Mouse (Mus musculus) retina, adult 2 months (tissue): ENCODE measurements around the gene Rprd1b.

Experiments
- DNase-seq: peaks from one replicate; pipeline ENCODE4 v3.0.0-alpha.2; 2012; ENCODE audit warnings: low read depth, low spot score

Rprd1b gene

DNA sequence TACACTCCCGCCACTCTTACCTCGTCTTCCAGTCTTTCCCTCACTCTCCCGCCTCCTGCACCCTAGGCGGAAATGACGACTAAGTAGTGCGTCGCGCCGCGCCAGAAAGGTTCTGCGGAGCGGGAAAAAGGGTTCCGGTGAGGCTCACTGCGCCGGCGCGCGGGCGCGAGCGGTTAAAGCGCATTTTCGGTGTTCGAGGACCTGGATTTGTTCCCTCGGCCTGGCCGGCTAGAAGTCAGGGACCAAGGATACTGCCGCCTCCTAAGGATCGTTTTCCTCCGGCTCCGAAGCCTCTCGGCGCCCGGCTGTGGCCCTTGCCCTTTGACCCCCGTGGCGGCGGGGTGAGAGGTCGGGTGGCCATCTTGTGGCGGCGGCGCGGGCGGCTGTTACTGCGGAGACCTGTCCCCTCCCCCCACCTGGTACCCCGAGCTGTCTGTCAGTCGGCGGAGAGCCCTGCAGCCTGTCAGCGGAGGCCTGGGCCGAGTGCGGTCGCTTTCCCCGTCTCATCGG, at the start of gene Rprd1b, which contains the start of gene Tti1:
Rprd1b (plus strand) TSS at position 144 of the 510 bp plus-strand sequence.
Tti1 (minus strand) TSS at position 80 of the 510 bp plus-strand sequence.
- DNase-seq: peak; percentile 89

DNA sequence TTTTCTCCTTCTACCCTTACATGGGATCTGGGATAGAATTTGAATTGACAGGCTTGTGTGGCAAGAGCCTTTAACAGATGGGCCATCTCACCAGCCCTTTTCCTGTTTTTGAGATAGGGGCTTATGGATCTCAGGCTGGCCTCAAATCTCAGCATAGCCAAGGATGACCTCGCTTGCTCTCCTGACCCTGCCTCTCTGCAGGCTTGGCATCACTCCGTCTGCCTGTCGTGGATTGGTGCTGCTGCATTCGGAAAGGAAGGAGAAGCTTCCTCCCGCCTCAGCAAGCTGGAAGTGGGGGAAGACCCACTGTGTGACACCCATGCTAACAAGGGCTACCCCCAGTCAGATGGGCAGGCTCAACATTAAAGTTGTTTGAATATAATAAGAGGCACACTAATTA, 49.1 kb upstream of the Rprd1b start:
- DNase-seq: no peak

DNA sequence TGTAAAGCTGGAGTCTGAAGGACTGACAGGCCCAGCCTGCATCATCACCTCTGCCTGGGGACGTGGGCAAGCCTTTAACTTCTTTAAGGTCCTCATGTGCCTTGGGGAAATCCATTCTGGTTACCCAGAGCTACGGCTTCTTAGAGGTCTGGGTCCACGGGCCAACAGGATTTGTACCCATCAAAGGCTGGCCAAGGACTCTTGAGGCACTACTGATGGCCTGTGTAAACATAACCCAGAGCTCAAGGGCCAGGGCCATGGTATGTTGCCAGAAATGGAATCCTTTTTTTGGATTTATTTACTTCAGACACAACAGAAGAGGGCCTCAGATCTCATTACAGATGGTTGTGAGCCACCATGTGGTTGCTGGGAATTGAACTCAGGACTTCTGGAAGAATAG, 45.6 kb upstream of the Rprd1b start:
- DNase-seq: no peak

DNA sequence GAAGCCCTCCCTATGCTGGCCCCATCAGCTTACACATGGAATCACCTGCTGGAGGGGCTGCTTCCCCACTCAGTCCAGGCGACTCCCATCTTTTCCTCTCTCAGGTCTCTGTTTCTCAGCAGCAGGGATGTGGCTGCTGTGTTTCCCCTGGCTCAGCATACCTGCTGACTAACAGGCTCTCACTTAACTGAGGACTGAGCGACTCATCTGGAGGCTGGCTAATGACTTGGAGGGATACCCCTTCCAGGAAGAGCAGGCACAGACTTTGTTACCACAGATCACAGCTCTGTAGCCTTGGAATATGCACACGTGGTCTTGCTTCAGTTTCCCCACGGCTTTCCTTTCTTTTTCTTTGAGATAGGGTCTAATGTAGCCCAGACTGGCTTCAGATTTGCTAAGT, 45.0 kb upstream of the Rprd1b start:
- no peak for DNase-seq

DNA sequence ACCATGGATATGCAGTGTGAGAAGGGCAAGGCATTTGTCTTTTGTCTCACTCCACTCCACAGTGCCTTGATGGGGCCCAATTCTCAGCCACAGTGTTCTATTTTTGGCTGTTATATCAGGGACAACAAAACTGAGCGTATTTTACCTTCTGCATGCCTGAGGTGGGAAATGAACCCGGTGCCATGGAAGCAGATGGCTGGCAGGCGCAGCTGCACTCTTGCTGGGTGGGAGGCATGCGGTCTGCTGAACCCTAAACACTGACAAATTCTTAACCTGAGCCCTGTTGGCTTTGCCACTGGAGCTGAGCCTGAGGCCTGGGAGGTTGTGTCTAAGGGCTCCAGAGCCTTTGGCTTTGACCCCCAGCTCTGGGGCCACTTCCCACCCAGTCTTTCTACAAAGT, 42.7 kb upstream of the Rprd1b start:
- DNase-seq: no peak

DNA sequence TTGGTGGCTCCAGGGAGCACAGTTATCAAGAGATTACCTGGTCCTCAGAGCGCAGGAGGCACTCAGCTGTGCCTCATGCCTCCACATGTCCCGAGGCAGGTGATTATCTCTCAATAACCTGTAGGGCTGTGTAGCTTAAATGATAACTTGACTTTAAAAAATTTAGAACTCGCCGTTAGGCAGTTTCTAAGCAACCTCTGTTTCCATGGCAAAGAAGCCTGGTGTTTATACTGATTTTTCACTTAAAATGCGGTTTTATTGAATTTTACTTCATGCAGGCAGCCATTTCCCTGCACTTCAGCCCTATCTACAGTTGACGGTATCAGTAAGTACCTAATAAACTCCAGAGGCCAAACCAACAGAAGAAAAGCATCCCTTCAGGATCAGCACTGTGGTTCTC, 42.1 kb upstream of the Rprd1b start:
- DNase-seq: no peak

DNA sequence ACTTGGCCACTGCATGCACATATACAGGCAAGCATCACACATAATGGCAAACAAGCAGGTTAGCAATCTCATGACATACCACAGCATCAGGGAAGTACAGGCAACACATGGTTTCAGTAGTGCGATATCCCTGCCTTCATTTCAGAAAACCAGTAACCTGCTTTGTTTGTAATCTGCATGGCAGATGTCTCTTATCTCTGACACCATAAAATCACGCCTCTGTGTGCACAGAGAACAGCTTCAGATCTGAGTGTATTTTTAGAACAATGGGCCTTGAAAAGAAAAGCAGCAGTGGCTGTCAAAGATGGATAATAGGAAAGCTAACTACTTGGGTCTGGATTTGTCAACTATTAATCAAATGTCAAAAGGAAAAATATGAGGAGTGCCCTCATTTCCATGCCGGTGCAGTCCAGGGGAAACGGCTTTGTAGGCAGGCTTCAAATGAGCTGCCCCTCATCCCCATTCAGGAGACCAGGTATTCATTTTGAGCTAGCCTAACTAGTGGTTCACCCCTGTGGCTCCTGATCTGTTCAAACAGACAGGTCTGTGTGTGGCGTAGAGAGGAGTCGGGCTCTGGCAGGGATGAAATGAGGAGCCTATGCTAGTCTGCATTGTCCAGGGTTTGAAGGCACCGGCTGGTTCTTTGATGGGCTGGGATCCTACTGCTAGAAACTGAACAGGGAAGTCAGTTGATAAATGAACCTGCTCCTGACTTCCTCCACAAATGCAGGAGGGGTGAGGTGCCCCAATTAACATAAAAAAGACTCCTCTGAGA, 39.7 kb upstream of the Rprd1b start:
- no peak for DNase-seq

DNA sequence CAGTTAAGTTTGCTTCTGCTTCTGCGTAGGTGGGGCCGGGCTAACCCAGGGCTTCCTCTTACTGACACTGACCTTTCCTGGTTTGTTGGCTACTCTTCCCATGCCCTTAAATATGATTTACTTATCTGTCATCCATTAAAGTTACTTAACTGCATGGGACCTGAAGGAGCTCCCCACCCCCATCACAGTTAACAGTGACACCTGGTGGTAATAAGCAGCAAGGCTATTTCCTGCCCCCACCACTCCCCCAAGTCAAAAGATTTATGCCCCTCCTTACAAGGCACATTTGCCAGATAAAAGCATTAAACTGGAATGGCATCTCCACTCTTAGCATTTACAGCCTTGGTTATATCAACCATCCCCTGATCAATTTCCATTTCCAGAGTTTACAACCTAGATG, 38.4 kb upstream of the Rprd1b start:
- peak; percentile 25 for DNase-seq

DNA sequence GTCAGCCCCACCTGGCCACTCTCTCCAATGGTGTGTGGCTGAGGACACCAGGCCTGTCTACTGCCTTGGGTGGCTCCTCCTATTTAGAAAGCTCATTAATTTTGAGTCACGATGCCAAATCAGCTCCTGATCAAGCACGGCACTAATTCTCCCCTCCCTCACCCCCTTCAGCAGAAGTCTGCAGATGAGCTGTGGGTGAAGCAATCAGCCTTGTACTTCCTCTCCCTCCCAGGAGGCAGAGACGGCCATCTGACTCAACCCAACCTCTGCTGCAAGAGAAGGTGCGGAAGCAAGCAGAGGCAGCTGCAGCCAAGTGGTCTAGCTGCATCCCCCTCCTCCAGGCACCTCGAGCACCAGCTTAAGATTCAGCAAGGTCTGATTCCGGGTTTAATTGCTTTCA, 37.3 kb upstream of the Rprd1b start:
- no peak for DNase-seq

DNA sequence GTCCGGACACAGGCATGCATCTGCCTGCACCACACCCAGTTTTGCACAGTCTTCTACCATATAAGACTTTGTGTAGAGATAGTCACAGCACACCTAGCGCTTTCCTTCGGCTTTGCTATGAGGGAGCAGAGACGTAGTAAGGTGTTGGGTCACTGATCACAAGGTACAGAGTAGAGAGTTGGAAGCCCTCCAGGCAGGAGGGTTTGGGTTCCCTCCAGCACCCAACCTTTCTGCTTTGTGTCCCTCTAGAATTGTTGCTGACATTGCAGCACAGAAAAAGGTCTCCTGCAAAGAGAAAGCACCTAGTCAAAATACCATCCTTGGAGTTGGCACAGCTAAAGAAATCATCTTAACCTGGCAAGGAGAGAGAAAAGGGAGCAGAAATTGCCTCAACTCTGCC, 35.8 kb upstream of the Rprd1b start:
- DNase-seq: no peak

DNA sequence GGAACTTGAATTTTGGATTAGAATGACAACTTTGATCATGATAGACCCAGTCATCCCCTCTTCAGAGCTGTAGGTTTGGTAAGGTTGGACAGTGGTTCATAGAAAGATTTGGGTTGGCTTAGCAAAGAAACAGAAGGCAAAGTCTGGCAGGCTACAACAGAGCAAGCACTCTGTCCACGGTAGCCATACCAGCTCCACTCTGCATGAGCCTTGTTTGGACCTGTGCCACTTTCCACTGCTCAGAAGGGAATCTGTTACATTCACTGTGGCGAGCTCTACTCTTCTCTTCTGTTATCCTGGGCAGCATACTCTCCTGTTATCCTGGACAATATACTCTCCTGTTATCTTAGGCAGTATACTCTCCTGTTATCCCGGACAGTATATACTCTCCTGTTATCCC, 29.5 kb upstream of the Rprd1b start:
- no peak for DNase-seq

DNA sequence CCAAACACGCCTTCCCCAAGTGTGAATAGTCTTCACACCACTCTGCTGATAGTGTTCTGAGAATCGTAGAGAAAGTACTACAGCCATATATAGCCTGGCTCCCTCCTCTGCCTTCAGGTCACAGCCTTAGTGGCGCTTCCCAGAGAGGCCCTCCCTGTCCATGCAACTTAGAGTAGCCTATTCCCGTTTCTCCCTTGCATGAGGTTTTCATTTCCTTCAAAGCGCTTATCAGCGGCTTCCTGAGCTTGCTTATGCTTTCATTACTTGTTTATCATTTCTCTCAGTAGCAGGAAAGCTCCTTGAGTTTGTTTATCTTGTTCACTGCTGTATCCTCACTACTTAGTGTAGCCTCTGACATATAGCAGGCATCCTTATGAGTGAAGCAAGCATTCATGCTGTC, 23.7 kb upstream of the Rprd1b start:
- DNase-seq: no peak

DNA sequence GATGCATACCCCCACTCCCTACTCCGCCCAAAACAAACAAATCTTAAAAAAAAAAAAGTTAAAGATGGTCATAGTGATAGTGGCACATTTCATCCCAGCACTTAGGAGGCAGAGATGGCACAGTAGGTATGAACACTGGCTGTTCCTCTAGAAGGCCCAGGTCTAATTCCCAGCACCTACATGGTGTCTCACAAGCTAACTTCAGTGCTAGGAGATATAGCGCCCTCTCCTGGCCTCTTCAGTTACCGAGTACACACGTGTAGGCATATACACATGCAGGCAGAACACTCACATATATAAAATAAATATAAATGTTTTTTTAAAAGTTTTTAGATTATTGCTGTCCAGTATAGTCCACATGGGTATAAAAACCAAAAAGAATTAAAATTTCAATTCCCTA, 22.7 kb upstream of the Rprd1b start:
- no peak for DNase-seq

DNA sequence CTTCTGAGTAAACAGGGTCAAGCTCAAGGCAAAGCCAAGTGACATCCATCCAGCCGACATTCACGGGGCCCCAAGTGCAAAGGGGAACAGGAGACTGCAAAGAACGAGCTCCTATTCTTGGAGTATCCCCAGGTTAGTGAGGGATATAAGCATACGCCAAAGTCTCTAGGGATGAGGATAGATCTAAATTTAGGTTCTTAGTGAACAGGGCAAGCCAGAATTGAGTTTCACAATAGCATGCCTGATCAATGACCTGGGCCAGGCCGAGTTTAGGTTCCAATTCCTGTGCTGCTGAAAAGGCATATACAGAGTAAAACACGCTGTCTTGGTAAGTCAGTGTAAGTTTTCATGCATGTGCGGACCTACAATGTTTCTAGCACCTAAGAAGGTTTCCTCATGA, 18.9 kb upstream of the Rprd1b start:
- no peak for DNase-seq

DNA sequence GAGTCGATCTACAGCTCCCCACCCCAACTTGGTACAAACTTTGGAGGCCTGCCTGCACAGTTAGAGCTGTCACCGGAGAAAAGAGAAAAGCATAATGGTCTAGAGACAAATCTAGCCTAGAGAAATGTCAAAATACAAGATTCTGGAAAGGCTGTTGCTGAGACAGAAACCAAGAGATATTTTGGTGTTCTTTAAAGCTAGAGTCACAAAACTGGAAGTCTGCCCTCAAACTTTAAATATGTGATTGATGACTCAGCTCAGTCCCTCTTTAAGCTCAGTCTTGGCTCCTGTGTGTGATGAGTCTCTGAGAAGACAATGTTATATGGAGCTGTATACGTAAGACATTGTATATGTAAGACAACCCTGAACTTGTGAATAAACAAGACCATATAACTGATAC, 15.7 kb upstream of the Rprd1b start:
- no peak for DNase-seq

DNA sequence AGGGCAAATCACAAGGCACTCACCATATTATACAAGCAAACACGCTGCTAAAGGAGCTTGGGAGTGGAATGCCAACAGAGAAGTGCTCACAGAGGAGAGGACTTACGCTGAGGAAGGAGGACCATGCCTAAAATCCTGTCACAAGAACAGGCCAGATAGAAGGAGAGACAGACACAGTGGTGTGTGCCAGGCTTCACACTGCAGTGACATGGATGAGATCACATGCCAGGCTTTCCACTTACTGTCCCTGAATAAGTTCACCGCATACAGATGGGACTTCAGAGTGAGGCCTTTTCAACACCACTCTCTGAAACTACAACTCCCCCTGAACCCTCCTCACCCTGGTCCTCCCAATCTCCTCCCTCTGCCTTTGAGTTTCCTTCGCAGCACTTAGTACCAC, 11.0 kb upstream of the Rprd1b start:
- DNase-seq: no peak

DNA sequence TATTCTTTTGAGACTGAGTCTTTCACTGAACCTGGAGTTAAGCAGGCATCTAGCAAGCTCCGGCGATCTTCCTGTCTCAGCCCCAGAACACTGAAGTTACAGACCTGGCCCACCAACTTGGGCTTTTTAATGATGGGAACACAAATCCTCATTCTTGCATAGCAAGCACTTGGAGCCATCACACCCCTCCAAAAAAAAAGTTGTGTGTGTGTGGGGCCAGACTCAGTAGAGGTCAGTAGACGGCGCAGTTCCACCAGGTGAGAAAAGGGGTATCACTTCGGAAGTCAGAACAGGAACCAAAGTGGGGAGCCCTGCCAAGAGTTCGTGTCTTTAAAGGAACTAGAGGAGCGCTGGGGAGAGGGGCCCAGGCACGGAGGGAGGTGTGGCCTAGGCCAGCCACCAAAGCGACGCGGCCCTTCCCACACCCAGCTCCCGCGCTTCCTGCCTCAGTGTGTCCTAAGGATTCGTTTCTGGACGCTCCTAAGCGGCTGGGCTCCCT, 393 bp upstream of the Rprd1b start:
- no peak for DNase-seq

DNA sequence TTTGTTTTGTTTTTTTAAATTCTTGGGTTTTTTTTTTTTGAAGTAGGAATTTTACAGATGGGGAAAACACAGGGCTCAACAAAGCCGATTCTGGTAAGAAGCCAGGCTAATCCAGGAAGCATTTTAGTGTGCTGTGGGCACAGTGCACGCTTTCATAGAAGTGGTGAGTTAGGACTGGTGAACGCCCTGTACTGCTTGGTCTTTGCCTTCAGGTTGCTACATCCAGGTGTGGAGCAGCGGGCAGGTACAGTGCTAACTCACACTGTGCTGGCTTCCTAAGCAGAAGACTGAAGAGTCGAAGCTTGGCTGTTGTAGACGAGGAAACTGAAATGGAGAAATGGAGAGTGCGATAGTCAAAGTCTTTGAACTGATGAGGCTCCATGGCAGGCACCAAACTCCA, 1.7 kb downstream of the Rprd1b start:
- no peak for DNase-seq

DNA sequence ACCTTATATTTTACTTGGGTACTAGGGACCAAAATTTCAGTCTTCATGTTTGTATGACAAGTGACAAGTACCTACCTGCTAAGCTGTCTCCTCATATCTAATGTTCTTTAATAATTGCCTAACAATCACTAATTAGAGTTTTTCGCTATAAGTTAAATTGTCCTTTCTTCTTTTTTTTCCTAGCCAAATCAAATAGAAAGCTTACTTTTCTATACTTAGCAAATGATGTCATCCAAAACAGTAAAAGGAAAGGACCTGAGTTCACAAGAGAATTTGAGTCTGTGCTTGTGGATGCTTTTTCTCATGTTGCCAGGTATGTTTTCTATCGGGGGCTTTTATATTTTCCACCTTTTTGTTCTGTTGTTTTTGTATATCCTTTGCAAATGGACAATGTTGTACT, 7.5 kb downstream of the Rprd1b start:
- DNase-seq: no peak

DNA sequence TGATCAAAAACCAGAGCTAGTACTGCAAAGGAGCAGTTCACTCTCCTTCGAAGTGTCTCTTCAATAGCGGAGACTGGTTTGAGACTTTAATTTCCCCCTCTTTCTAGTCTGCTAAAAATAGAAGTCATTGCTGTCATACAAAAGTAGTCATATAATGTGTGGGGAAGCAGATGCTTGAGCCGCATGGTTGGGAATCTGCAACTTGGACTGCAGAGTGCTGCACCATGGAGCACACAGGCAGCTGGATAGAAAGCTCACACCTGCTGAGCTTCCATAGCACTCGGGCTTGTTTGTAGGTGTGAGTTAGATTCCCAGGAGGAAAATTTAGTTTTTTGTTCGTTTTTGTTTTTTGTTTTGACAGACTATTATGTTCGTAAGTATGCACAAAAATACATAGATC, 8.1 kb downstream of the Rprd1b start:
- DNase-seq: no peak

DNA sequence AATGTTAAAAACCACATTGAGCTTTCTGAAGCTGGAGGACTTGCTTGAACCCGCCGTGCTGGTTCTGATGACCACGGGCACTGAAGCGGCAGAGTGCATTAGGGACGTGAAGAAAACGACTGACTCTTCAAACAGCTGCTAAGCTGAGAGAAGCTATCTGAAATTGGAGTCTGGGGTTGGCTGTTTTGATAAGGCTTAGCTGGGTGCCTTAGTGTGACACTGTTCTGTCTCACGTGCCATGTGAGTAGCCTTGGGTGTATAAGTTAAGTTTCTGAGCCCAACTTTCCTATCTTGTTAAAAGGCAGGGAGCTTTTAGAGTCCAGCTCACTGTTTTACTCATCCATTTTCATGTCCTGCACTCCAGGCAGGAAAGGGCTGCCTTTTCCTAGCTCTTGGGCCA, 8.7 kb downstream of the Rprd1b start:
- no peak for DNase-seq

DNA sequence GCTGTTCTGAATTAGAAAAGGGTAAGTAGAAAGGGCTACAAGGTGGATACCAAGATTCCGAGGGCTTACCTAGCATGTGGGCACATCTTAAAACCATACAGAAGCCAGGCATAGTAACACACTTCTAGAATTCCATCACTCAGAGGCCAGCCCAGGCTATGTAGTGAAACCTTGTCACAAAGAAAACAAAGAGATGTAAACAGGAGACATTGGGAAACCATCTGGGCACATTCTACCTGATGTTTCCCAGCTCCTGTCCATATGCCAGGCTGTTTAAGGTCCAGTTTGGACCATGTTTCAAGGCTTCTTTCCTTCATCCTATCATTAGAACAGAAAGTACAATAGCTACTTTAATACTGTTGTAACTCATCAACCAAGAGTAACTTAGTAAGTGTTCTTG, 9.3 kb downstream of the Rprd1b start:
- no peak for DNase-seq

DNA sequence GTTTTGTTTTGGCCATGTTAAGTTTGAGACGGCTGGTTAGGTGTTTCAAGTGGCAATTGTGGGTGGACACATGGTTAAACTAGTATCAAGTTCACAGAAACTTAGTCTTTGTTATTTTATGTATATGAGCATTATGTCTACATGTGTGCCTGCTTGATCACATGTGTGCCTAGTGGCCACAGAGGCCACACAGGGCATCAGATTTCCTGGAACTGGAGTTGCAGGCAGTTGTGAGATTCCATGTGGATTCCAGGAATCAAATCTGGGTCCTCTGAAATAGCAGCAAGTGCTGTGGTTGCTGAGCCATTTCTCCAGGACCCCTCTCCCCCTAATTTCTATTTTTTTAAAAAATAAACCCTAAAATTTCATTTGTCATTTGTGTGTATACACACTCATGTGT, 11.4 kb downstream of the Rprd1b start:
- DNase-seq: no peak

DNA sequence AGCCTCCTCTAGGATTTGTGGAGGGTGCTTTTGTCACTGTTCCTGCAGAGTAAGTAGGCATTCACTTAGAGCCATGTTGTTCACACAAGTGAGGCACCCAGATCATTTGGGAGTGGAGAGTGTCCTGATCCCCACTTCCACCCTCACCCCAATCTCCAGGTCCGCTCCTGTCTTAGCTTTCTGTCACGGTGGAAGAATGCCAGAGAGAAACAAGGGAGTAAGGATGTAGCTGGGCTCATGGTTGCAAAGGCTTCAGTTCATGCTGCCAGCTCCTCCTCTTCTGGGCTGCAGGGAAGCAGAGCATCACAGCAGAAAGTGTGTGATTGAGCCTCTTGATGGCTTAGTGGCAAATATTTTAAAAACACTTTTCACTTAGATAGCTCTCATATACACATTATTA, 12.1 kb downstream of the Rprd1b start:
- no peak for DNase-seq
